Comparison of ENCODE assay signal across 31 mouse cellular contexts in genomic region chr1:169909659-169910058, GRCm38 (mm10). TPM values are rescaled to one million over a fixed set of nuclear protein-coding genes. Genes with fewer than 3 reads are reported as not detected.
DNase-seq lines count a peak whose midpoint lies in the region; ATAC-seq lines count a peak whose summit lies in the region.
"Had no signal": no experiment of that assay in that cellular context is flagged by ENCODE, and none has a peak within 500 bp of the region (broad histone marks: within the 10 kb centered on the region; RNA-seq: fewer than 3 reads in every experiment).

No protein-coding gene starts in this region.

- H3K9me3 ChIP-seq in forebrain, embryonic 11.5 days (ENCODE audit: control insufficient read depth, low read length) = no peaks in the 10 kb centered on the region
- no peaks in the 10 kb centered on the region; the same call in 1 of the 2 replicates for H3K9me3 ChIP-seq in forebrain, embryonic 12.5 days
- H3K9me3 ChIP-seq in hindbrain, embryonic 15.5 days = no peaks in the 10 kb centered on the region
- H3K9me3 ChIP-seq in hindbrain, embryonic 14.5 days (ENCODE audit: control insufficient read depth, low read length) = no peaks in the 10 kb centered on the region
- H3K9me3 ChIP-seq in limb, embryonic 11.5 days (ENCODE audit: control insufficient read depth, low read length) = no peaks in the 10 kb centered on the region
- H3K9me3 ChIP-seq in limb, embryonic 10.5 days (replicated peaks) = no peaks in the 10 kb centered on the region
- H3K9me3 ChIP-seq: embryonic facial prominence, embryonic 10.5 days; embryonic facial prominence, embryonic 13.5 days; forebrain, embryonic 15.5 days; heart, embryonic 10.5 days; heart, embryonic 13.5 days had no signal

- DNase-seq in forebrain, embryonic 11.5 days (ENCODE audit: low spot score) = no peak
- no peak for DNase-seq in hindbrain, embryonic 14.5 days (ENCODE audit: low spot score)
- DNase-seq in limb, embryonic 11.5 days (ENCODE audit: low spot score) = no peak
- no peak for DNase-seq in limb, embryonic 10.5 days (ENCODE audit: low spot score)
- peak; percentile 32 for DNase-seq in MN1 (ENCODE audit: low spot score)
- no peak for DNase-seq in adrenal gland, adult 8-10 months
- DNase-seq: adrenal gland, postnatal 14 days; cerebellum, adult 11-12 months; cerebellum, adult 8-10 months; cerebellum, postnatal 10 days; cerebellum, postnatal 36 days; embryo, embryonic 11 days; gastrocnemius, postnatal 10 days; gastrocnemius, postnatal 36 days; heart, adult 2 months; heart, postnatal 14 days; heart, postnatal 4 days; kidney, adult 11 months had no signal

- 0 out of 2 replicates have a peak, but pooled peaks have one; percentile 63 for ATAC-seq in forebrain, embryonic 11.5 days (replicated peaks; ENCODE audit: low FRiP score)
- no peak for ATAC-seq in forebrain, embryonic 12.5 days (ENCODE audit: low FRiP score)
- peak; percentile 44; the same call in 1 of the 2 replicates for ATAC-seq in hindbrain, embryonic 15.5 days (ENCODE audit: low FRiP score, low read depth)
- ATAC-seq in hindbrain, embryonic 14.5 days (ENCODE audit: low FRiP score) = no peak
- ATAC-seq in limb, embryonic 11.5 days (ENCODE audit: insufficient number of reproducible peaks, low FRiP score, low TSS enrichment, low read depth) = peak; percentile 47; the same call in 1 of the 2 replicates
- ATAC-seq: hindbrain, postnatal 0 days; inflammation-experienced regulatory T-cells, adult 6 months; Patski had no signal

- no peaks in the 10 kb centered on the region for H3K27me3 ChIP-seq in forebrain, embryonic 11.5 days (ENCODE audit: control insufficient read depth, insufficient read depth, low read length)
- H3K27me3 ChIP-seq in forebrain, embryonic 12.5 days = no peaks in the 10 kb centered on the region
- no peaks in the 10 kb centered on the region for H3K27me3 ChIP-seq in hindbrain, embryonic 15.5 days
- no peaks in the 10 kb centered on the region for H3K27me3 ChIP-seq in hindbrain, embryonic 14.5 days (ENCODE audit: control insufficient read depth, insufficient read depth, low read length)
- H3K27me3 ChIP-seq in limb, embryonic 11.5 days (ENCODE audit: control insufficient read depth, insufficient read depth, low read length) = no peaks in the 10 kb centered on the region
- H3K27me3 ChIP-seq in limb, embryonic 10.5 days (ENCODE audit: low read depth, poor library complexity, severe bottlenecking) = no peaks in the 10 kb centered on the region
- H3K27me3 ChIP-seq: embryonic facial prominence, embryonic 13.5 days; forebrain, embryonic 15.5 days; heart, embryonic 13.5 days; Patski had no signal

- H3K4me3 ChIP-seq in forebrain, embryonic 11.5 days (ENCODE audit: low read depth, low read length) = no peak overlapping the region
- no peak overlapping the region for H3K4me3 ChIP-seq in forebrain, embryonic 12.5 days (replicated peaks)
- no peak overlapping the region for H3K4me3 ChIP-seq in hindbrain, embryonic 15.5 days
- no peak overlapping the region for H3K4me3 ChIP-seq in hindbrain, embryonic 14.5 days (replicated peaks; ENCODE audit: low read length)
- H3K4me3 ChIP-seq in limb, embryonic 11.5 days (ENCODE audit: low read depth, low read length) = no peak overlapping the region
- H3K4me3 ChIP-seq in limb, embryonic 10.5 days = no peak overlapping the region
- H3K4me3 ChIP-seq: embryonic facial prominence, embryonic 10.5 days; embryonic facial prominence, embryonic 13.5 days; erythroblast, embryonic 14.5 days; forebrain, embryonic 15.5 days; heart, adult 2 months; heart, embryonic 10.5 days; heart, embryonic 13.5 days had no signal

- H3K27ac ChIP-seq in forebrain, embryonic 11.5 days (ENCODE audit: low read depth, low read length) = no peak overlapping the region
- H3K27ac ChIP-seq in forebrain, embryonic 12.5 days = no peak overlapping the region
- H3K27ac ChIP-seq in hindbrain, embryonic 15.5 days (replicated peaks) = no peak overlapping the region
- H3K27ac ChIP-seq in hindbrain, embryonic 14.5 days = no peak overlapping the region
- H3K27ac ChIP-seq in limb, embryonic 11.5 days (replicated peaks; ENCODE audit: low read depth, low read length) = no peak overlapping the region
- no peak overlapping the region for H3K27ac ChIP-seq in limb, embryonic 10.5 days
- H3K27ac ChIP-seq: embryonic facial prominence, embryonic 10.5 days; embryonic facial prominence, embryonic 13.5 days; forebrain, embryonic 15.5 days; heart, adult 2 months; heart, embryonic 10.5 days; heart, embryonic 13.5 days; hindbrain, postnatal 0 days had no signal

- H3K36me3 ChIP-seq in forebrain, embryonic 11.5 days (ENCODE audit: control insufficient read depth, insufficient read depth, low read length) = no peaks in the 10 kb centered on the region
- H3K36me3 ChIP-seq in forebrain, embryonic 12.5 days (replicated peaks) = no peaks in the 10 kb centered on the region
- H3K36me3 ChIP-seq in hindbrain, embryonic 15.5 days = no peaks in the 10 kb centered on the region
- H3K36me3 ChIP-seq in hindbrain, embryonic 14.5 days (replicated peaks; ENCODE audit: control insufficient read depth, insufficient read depth) = no peaks in the 10 kb centered on the region
- H3K36me3 ChIP-seq in limb, embryonic 11.5 days (ENCODE audit: control insufficient read depth, insufficient read depth, low read length) = no peaks in the 10 kb centered on the region
- H3K36me3 ChIP-seq in limb, embryonic 10.5 days = no peaks in the 10 kb centered on the region
- H3K36me3 ChIP-seq: embryonic facial prominence, embryonic 10.5 days; embryonic facial prominence, embryonic 13.5 days; forebrain, embryonic 15.5 days; heart, embryonic 10.5 days; heart, embryonic 13.5 days had no signal

- no peaks in the 10 kb centered on the region for H3K4me1 ChIP-seq in forebrain, embryonic 11.5 days (replicated peaks; ENCODE audit: control insufficient read depth, insufficient read depth, low read length)
- H3K4me1 ChIP-seq in forebrain, embryonic 12.5 days = no peaks in the 10 kb centered on the region
- no peaks in the 10 kb centered on the region for H3K4me1 ChIP-seq in hindbrain, embryonic 15.5 days (replicated peaks)
- no peaks in the 10 kb centered on the region for H3K4me1 ChIP-seq in hindbrain, embryonic 14.5 days (replicated peaks; ENCODE audit: control insufficient read depth, insufficient read depth, low read length)
- H3K4me1 ChIP-seq in limb, embryonic 11.5 days (ENCODE audit: control insufficient read depth, insufficient read depth, low read length) = no peaks in the 10 kb centered on the region
- H3K4me1 ChIP-seq in limb, embryonic 10.5 days = 0 out of 2 replicates have a peak, but pooled peaks cover 5% of the 10 kb centered on the region
- H3K4me1 ChIP-seq: forebrain, embryonic 15.5 days; heart, embryonic 10.5 days had no signal

- no peak overlapping the region for H3K9ac ChIP-seq in forebrain, embryonic 11.5 days (ENCODE audit: low read length)
- H3K9ac ChIP-seq in forebrain, embryonic 12.5 days = no peak overlapping the region
- H3K9ac ChIP-seq in hindbrain, embryonic 15.5 days = no peak overlapping the region
- H3K9ac ChIP-seq in hindbrain, embryonic 14.5 days = no peak overlapping the region
- H3K9ac ChIP-seq in limb, embryonic 11.5 days (ENCODE audit: low read length) = no peak overlapping the region
- H3K9ac ChIP-seq: embryonic facial prominence, embryonic 13.5 days; forebrain, embryonic 15.5 days; heart, embryonic 13.5 days had no signal

- 87% methylated on average over 6 of the region's 6 CpGs for WGBS in forebrain, embryonic 11.5 days
- 87% methylated on average over 6 of the region's 6 CpGs for WGBS in forebrain, embryonic 12.5 days
- 92% methylated on average over 6 of the region's 6 CpGs for WGBS in hindbrain, embryonic 15.5 days
- 94% methylated on average over 6 of the region's 6 CpGs for WGBS in hindbrain, embryonic 14.5 days
- WGBS in limb, embryonic 11.5 days = 90% methylated on average over 6 of the region's 6 CpGs
- WGBS in limb, embryonic 10.5 days = 92% methylated on average over 6 of the region's 6 CpGs

- no peak overlapping the region for H3K4me2 ChIP-seq in forebrain, embryonic 11.5 days (ENCODE audit: low read depth, low read length, severe bottlenecking)
- no peak overlapping the region for H3K4me2 ChIP-seq in forebrain, embryonic 12.5 days
- no peak overlapping the region for H3K4me2 ChIP-seq in hindbrain, embryonic 15.5 days
- no peak overlapping the region for H3K4me2 ChIP-seq in hindbrain, embryonic 14.5 days (replicated peaks)
- no peak overlapping the region for H3K4me2 ChIP-seq in limb, embryonic 11.5 days (ENCODE audit: low read depth, severe bottlenecking)
- H3K4me2 ChIP-seq: embryonic facial prominence, embryonic 13.5 days; forebrain, embryonic 15.5 days; heart, embryonic 13.5 days had no signal

RNA-seq across cellular contexts. Expression of gene Ccdc190, which starts 18.8 kb away (rescaled TPM):
- polyA plus RNA-seq in forebrain, embryonic 11.5 days (2014; fragmentation: Nextera tagmentation; extraction: Ambion mirVana) = 0.55 and 0.63 TPM in 2 replicates
- polyA plus RNA-seq in forebrain, embryonic 12.5 days (2016; fragmentation: Nextera tagmentation; extraction: Ambion mirVana) = 0.36 and 0.77 TPM in 2 replicates
- polyA plus RNA-seq in hindbrain, embryonic 15.5 days (2015; fragmentation: Nextera tagmentation; extraction: Ambion mirVana) = 3.2 and 3.4 TPM in 2 replicates
- 4.7 and 4.8 TPM in 2 replicates for polyA plus RNA-seq in hindbrain, embryonic 14.5 days (2014; fragmentation: Nextera tagmentation; extraction: Ambion mirVana)
- not detected in 2 replicates for polyA plus RNA-seq in limb, embryonic 11.5 days (2014; fragmentation: Nextera tagmentation; extraction: Ambion mirVana)
- polyA plus RNA-seq in limb, embryonic 10.5 days (2016; fragmentation: Nextera tagmentation; extraction: Ambion mirVana) = not detected in 2 replicates
- total RNA-seq in adrenal gland, adult 8-10 months (2022) = 1 to 10 TPM in 1 of 4 experiments, under 1 TPM in 2, not detected in 1; 0.23 to 1.0 (median 0.24) TPM
- total RNA-seq: adrenal gland, postnatal 14 days; gastrocnemius, adult 18-20 months; gastrocnemius, postnatal 10 days; gastrocnemius, postnatal 36 days; granulocyte monocyte progenitor cell, adult 5-6 weeks; heart, postnatal 4 days had no signal
- polyA plus RNA-seq: embryonic facial prominence, embryonic 10.5 days; embryonic facial prominence, embryonic 13.5 days; erythroblast, embryonic 14.5 days; heart, embryonic 10.5 days; heart, embryonic 13.5 days; inflammation-experienced regulatory T-cells, adult 6 months had no signal

RNA-seq across cellular contexts. Expression of gene Hsd17b7, which starts 59.4 kb away (rescaled TPM):
- polyA plus RNA-seq in forebrain, embryonic 11.5 days (2014; fragmentation: Nextera tagmentation; extraction: Ambion mirVana) = 20.8 and 20.9 TPM in 2 replicates
- 17.7 and 20.9 TPM in 2 replicates for polyA plus RNA-seq in forebrain, embryonic 12.5 days (2016; fragmentation: Nextera tagmentation; extraction: Ambion mirVana)
- 21.3 and 24.3 TPM in 2 replicates for polyA plus RNA-seq in hindbrain, embryonic 15.5 days (2015; fragmentation: Nextera tagmentation; extraction: Ambion mirVana)
- 30.6 and 35.8 TPM in 2 replicates for polyA plus RNA-seq in hindbrain, embryonic 14.5 days (2014; fragmentation: Nextera tagmentation; extraction: Ambion mirVana)
- 14.3 TPM in 2 replicates for polyA plus RNA-seq in limb, embryonic 11.5 days (2014; fragmentation: Nextera tagmentation; extraction: Ambion mirVana)
- polyA plus RNA-seq in limb, embryonic 10.5 days (2016; fragmentation: Nextera tagmentation; extraction: Ambion mirVana) = 16.3 and 18.2 TPM in 2 replicates
- 10 to 100 TPM in 3 of 4 experiments, 1 to 10 TPM in 1; 9.0 to 66.5 (median 39.1) TPM for total RNA-seq in adrenal gland, adult 8-10 months (2022)

Comparison
In these comparisons a context has a peak if more than half of its experiments do, and no peak if none do; other contexts are left out.
1. ATAC-seq: peak in forebrain, embryonic 11.5 days (single experiment), hindbrain, embryonic 15.5 days (single experiment) and limb, embryonic 11.5 days (single experiment); none in forebrain, embryonic 12.5 days (single experiment) and hindbrain, embryonic 14.5 days (single experiment).